Mouse (Mus musculus): ENCODE results near the gene Prr12.

DNA sequence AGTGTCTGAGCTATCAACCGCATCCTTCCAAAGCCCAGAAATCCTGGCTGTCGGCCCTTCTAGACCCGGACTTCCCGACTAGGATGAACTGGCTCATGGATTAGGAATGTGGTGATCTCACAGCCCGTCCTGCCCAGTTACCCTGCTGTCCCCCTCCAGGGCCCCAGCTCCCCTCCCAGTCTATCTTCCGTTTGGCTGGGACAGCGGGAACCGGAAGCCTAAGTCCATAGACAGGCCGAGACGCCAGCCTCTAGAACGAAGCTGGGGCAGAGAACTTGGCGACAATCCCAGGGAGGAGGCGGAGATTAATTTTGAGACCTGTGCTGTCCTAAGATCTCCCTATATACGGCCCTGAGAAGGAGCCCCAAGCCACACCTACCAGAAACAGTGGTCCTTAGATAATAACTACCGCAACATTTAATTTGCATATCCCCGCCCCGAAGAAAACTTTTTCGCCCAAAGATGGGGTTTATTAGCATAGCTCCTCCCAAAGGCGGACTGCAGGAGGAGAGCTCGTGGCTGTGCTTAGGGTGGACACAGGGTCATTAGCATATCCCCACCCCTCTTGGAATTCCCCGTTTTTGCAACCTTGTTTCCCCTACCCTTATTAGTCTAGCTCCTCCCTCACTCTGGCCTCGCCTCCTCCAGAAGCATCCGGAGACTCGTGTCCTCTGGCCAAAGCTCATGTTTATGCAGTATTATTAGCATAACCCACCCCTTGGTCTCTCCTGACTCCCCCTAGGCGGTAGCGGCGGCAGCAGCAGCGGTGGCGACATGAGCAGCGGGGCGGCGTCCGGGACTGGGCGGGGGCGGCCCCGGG lies 35.2 kb downstream of the Prr12 start, which contains the start of gene Rras:
- no peak for TF ChIP-seq CTCF (IDR thresholded peaks at IDR 0.05; ENCODE audit: insufficient read depth, low read depth, low read length)
- TF ChIP-seq POLR2A (IDR thresholded peaks at IDR 0.05; ENCODE audit: insufficient read depth, low read depth, low read length) = no peak
